Mouse (Mus musculus) cerebellum, postnatal 10 days (tissue): ENCODE data around the gene Retreg2.
A peak's percentile ranks its signal among the peaks of the same experiment; 100 is the strongest.

Experiments used
- DNase-seq, 2 experiments: peaks; one replicate each; pipeline ENCODE4 v3.0.0; 2021; ENCODE audit warnings: mixed read lengths in 2 of 2

Retreg2 gene

GRCm38 (mm10) chr1:75142301-75143261 is at the start of gene Retreg2, which contains the start of gene Cnppd1:
Retreg2 (plus strand) TSS chr1:75142778.
Cnppd1 (minus strand) TSS chr1:75142711.
- DNase-seq, result peak; percentile 98

- no peak for DNase-seq
Measured at GRCm38 (mm10) chr1:75122211-75122610, 20.4 kb upstream of the Retreg2 start.

- peak; percentile 96 for DNase-seq
Measured at GRCm38 (mm10) chr1:75124346-75125321, 17.9 kb upstream of the Retreg2 start, which contains the start of gene Nhej1. Nhej1 (minus strand) TSS chr1:75125200.

- DNase-seq, result no peak
Measured at GRCm38 (mm10) chr1:75125418-75125817, 17.2 kb upstream of the Retreg2 start.

- DNase-seq, result no peak
Measured at GRCm38 (mm10) chr1:75128641-75129040, 13.9 kb upstream of the Retreg2 start.

GRCm38 (mm10) chr1:75133421-75134207 is 9.0 kb upstream of the Retreg2 start, which contains the start of gene Slc23a3:
Slc23a3 (minus strand) TSS chr1:75133890.
- no peak for DNase-seq

GRCm38 (mm10) chr1:75136293-75136692 is 6.3 kb upstream of the Retreg2 start:
- DNase-seq, result no peak

GRCm38 (mm10) chr1:75136730-75137129 is 5.8 kb upstream of the Retreg2 start:
- DNase-seq, result no peak

GRCm38 (mm10) chr1:75138448-75138847 is 4.1 kb upstream of the Retreg2 start:
- no peak for DNase-seq

- peak in 1 of 2 experiments; percentile 40 for DNase-seq
Measured at GRCm38 (mm10) chr1:75140601-75141190, 1.9 kb upstream of the Retreg2 start.

- DNase-seq, result peak; percentile 53
Measured at GRCm38 (mm10) chr1:75141486-75142190, 940 bp upstream of the Retreg2 start.

GRCm38 (mm10) chr1:75145589-75145988 is 3.0 kb downstream of the Retreg2 start:
- DNase-seq, result no peak

- no peak for DNase-seq
Measured at GRCm38 (mm10) chr1:75147411-75148135, 5.0 kb downstream of the Retreg2 start.

- no peak for DNase-seq
Measured at GRCm38 (mm10) chr1:75148727-75149126, 6.1 kb downstream of the Retreg2 start.

- peak; percentile 40 to 49 for DNase-seq
Measured at GRCm38 (mm10) chr1:75155837-75156236, 13.3 kb downstream of the Retreg2 start.

- DNase-seq, result no peak
Measured at GRCm38 (mm10) chr1:75158990-75159389, 16.4 kb downstream of the Retreg2 start.

GRCm38 (mm10) chr1:75159540-75160255 is 17.1 kb downstream of the Retreg2 start:
- DNase-seq, result no peak

GRCm38 (mm10) chr1:75160256-75160617 is 17.7 kb downstream of the Retreg2 start:
- no peak for DNase-seq

- no peak for DNase-seq
Measured at GRCm38 (mm10) chr1:75168093-75168471, 25.5 kb downstream of the Retreg2 start.
